Comparison of ENCODE assay signal across 36 mouse cellular contexts in genomic region chr5:67649156-67649555, GRCm38 (mm10). TPM values are rescaled to one million over a fixed set of nuclear protein-coding genes. Genes with fewer than 3 reads are reported as not detected.
"Had no signal": no experiment of that assay in that cellular context is flagged by ENCODE, and none has a peak within 500 bp of the region (broad histone marks: within the 10 kb centered on the region; RNA-seq: fewer than 3 reads in every experiment).

No protein-coding gene starts in this region.

- DNase-seq: left cerebral cortex, postnatal 4 days; liver; liver, embryonic 13.5 days; liver, postnatal 0 days; lung, adult 18-20 months; lung, adult 2 months; lung, embryonic 14.5 days; lung, postnatal 10 days; lung, postnatal 14 days; lung, postnatal 36 days; lung, postnatal 4 days; midbrain, embryonic 14.5 days had no signal

- H3K4me3 ChIP-seq: limb, embryonic 10.5 days; limb, embryonic 12.5 days; limb, embryonic 13.5 days; limb, embryonic 15.5 days; liver, embryonic 12.5 days; liver, embryonic 13.5 days; liver, embryonic 15.5 days; lung, embryonic 15.5 days; megakaryocyte, embryonic 14.5 days; midbrain, embryonic 10.5 days; midbrain, embryonic 12.5 days; midbrain, embryonic 13.5 days; midbrain, embryonic 15.5 days; myocyte; neural tube, embryonic 12.5 days had no signal

- ATAC-seq: liver, embryonic 12.5 days; liver, postnatal 0 days; lung, postnatal 0 days; midbrain, embryonic 13.5 days; midbrain, embryonic 15.5 days; midbrain, embryonic 16.5 days had no signal

- H3K4me1 ChIP-seq: liver, embryonic 12.5 days; liver, embryonic 13.5 days; liver, embryonic 15.5 days; lung, embryonic 15.5 days; midbrain, embryonic 10.5 days; midbrain, embryonic 12.5 days; midbrain, embryonic 13.5 days; midbrain, embryonic 15.5 days; neural tube, embryonic 12.5 days had no signal

- H3K9me3 ChIP-seq: limb, embryonic 10.5 days; limb, embryonic 12.5 days; limb, embryonic 13.5 days; limb, embryonic 15.5 days; liver, embryonic 12.5 days; liver, embryonic 13.5 days; liver, embryonic 15.5 days; lung, embryonic 15.5 days; megakaryocyte, embryonic 14.5 days; midbrain, embryonic 10.5 days; midbrain, embryonic 13.5 days; midbrain, embryonic 15.5 days; neural tube, embryonic 12.5 days had no signal

- H3K9ac ChIP-seq: limb, embryonic 12.5 days; limb, embryonic 13.5 days; limb, embryonic 15.5 days; liver, embryonic 12.5 days; liver, embryonic 13.5 days; liver, embryonic 14.5 days; liver, embryonic 15.5 days; liver, postnatal 0 days; lung, embryonic 14.5 days; lung, embryonic 15.5 days; midbrain, embryonic 12.5 days; midbrain, embryonic 13.5 days; midbrain, embryonic 15.5 days; neural tube, embryonic 12.5 days had no signal

- H3K4me2 ChIP-seq: limb, embryonic 12.5 days; limb, embryonic 13.5 days; limb, embryonic 15.5 days; liver, embryonic 11.5 days; liver, embryonic 12.5 days; liver, embryonic 13.5 days; liver, embryonic 15.5 days; lung, embryonic 14.5 days; lung, embryonic 15.5 days; midbrain, embryonic 11.5 days; midbrain, embryonic 12.5 days; midbrain, embryonic 13.5 days; midbrain, embryonic 15.5 days; neural tube, embryonic 12.5 days had no signal

- H3K27ac ChIP-seq: limb, embryonic 10.5 days; limb, embryonic 12.5 days; limb, embryonic 13.5 days; limb, embryonic 15.5 days; liver, embryonic 12.5 days; liver, embryonic 13.5 days; liver, embryonic 14.5 days; liver, embryonic 15.5 days; lung, embryonic 15.5 days; macrophage; midbrain, embryonic 10.5 days; midbrain, embryonic 12.5 days; midbrain, embryonic 13.5 days; midbrain, embryonic 15.5 days; neural tube, embryonic 12.5 days had no signal

- H3K36me3 ChIP-seq: limb, embryonic 10.5 days; limb, embryonic 12.5 days; limb, embryonic 13.5 days; limb, embryonic 15.5 days had no signal

- H3K27me3 ChIP-seq: liver, embryonic 12.5 days; liver, embryonic 13.5 days; liver, embryonic 15.5 days; lung, embryonic 15.5 days; megakaryocyte, embryonic 14.5 days; neural tube, embryonic 12.5 days had no signal

RNA-seq across cellular contexts. Expression of gene Shisa3, which starts 41.5 kb away (rescaled TPM):
- total RNA-seq: megakaryocyte progenitor cell, adult 5-6 weeks; megakaryocyte, adult 5-6 weeks; megakaryocyte-erythroid progenitor cell, adult 5-6 weeks; monocyte, adult 5-6 weeks had no signal
- polyA plus RNA-seq: macrophage, myocyte had no signal
